Mouse (Mus musculus) lung, embryonic 14.5 days (tissue): ENCODE data around the gene Atn1. TPM values are rescaled to one million over a fixed set of nuclear protein-coding genes. Genes with fewer than 3 reads are reported as not detected.
A peak's percentile ranks its signal among the peaks of the same experiment; 100 is the strongest.

Source experiments
- ATAC-seq: fragments of 200-750 bp; cut with Nextera tagmentation; 2 replicates; pipeline ENCODE4 v1.8.0; 2017; ENCODE audit warnings: mild to moderate bottlenecking, moderate TSS enrichment, moderate library complexity; ENCODE audit not compliant: insufficient read depth
- DNase-seq: peaks from one replicate; pipeline ENCODE4 v3.0.0-alpha.2; 2015
- H3K27ac ChIP-seq: fragments of 300-500 bp; sonication (generic); 2 replicates; pipeline ENCODE4 v1.5.1; 2014; ENCODE audit warnings: low read depth, mild to moderate bottlenecking, moderate library complexity
- H3K27me3 ChIP-seq: fragments of 300-500 bp; sonication (generic); 2 replicates; pipeline ENCODE4 v1.6.1; 2014; ENCODE audit warnings: low read length, control low read depth; ENCODE audit not compliant: insufficient read depth
- H3K36me3 ChIP-seq: fragments of 300-500 bp; sonication (generic); 2 replicates; pipeline ENCODE4 v1.6.1; 2014; ENCODE audit warnings: control low read depth; ENCODE audit not compliant: insufficient read depth
- H3K4me1 ChIP-seq: fragments of 300-500 bp; sonication (generic); 2 replicates; pipeline ENCODE4 v1.6.1; 2014; ENCODE audit warnings: antibody characterized with exemption, control low read depth; ENCODE audit not compliant: insufficient read depth
- H3K4me2 ChIP-seq: fragments of 300-500 bp; sonication (generic); 2 replicates; pipeline ENCODE4 v1.6.1; 2014; ENCODE audit warnings: mild to moderate bottlenecking
- H3K4me3 ChIP-seq: fragments of 300-500 bp; sonication (generic); 2 replicates; pipeline ENCODE4 v1.5.1; 2014; ENCODE audit warnings: low read depth, low read length
- H3K9ac ChIP-seq: fragments of 300-500 bp; sonication (generic); 2 replicates; pipeline ENCODE4 v1.6.1; 2014
- H3K9me3 ChIP-seq: fragments of 300-500 bp; sonication (generic); 2 replicates; pipeline ENCODE4 v1.6.1; 2016; ENCODE audit warnings: low read depth, low read length, control low read depth
- CTCF ChIP-seq: IDR thresholded peaks from 2 replicates; pipeline ENCODE4 v1.5.1; 2016; ENCODE audit warnings: antibody characterized with exemption, low read depth
- WGBS: fragments of 180-500 bp; shearing (Covaris S2); extraction: QIAGEN DNeasy Blood & Tissue Kit; methylation state at CpG from one replicate; pipeline ENCODE4 v1.1.7; 2014; 5-methylcytosine and 5-hydroxymethylcytosine counted together
- polyA plus RNA-seq: library from polyadenylated mRNA; unstranded; fragments of >200 nt; fragmentation: Nextera tagmentation; extraction: Ambion mirVana; gene quantifications from 2 replicates; pipeline ENCODE4 v1.2.1, GENCODE M21; 2014

Gene Atn1
- polyA plus RNA-seq, 1 experiment from 2014 or later = 15.1 TPM

DNA sequence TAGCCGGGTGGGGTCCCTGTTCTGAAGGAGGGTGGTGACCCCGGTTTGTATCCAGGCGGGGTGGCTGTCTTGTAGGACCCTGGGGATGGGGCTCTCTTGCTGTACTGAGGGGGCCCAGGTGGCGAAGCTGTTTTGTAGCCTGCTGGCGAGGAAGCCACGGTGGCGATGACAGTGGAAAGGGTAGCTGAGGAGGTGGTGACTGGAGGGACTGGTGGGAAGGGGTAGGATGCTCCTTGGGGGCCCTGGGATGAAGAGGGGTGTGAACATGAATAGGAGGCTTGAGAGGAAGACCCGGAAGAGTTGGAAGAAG is 10.1 kb downstream of the Atn1 start:
- Histone ChIP-seq H3K9ac (peak overlapping the region; percentile 73), H3K9me3 (no peaks in the 10 kb centered on the region), H3K36me3 (peaks cover 69% of the 10 kb centered on the region), H3K4me3 (peak overlapping the region; percentile 44), H3K27me3 (no peaks in the 10 kb centered on the region), H3K4me1 (0 out of 2 replicates have a peak, but pooled peaks cover 11% of the 10 kb centered on the region), H3K4me2 (peak overlapping the region; percentile 97), H3K27ac (peak overlapping the region; percentile 88)
- no peak for DNase-seq
- TF ChIP-seq CTCF = no peak
- 19% methylated on average over 8 of the region's 8 CpGs for WGBS
- peak; percentile 3; the same call in 1 of the 2 replicates for ATAC-seq

DNA sequence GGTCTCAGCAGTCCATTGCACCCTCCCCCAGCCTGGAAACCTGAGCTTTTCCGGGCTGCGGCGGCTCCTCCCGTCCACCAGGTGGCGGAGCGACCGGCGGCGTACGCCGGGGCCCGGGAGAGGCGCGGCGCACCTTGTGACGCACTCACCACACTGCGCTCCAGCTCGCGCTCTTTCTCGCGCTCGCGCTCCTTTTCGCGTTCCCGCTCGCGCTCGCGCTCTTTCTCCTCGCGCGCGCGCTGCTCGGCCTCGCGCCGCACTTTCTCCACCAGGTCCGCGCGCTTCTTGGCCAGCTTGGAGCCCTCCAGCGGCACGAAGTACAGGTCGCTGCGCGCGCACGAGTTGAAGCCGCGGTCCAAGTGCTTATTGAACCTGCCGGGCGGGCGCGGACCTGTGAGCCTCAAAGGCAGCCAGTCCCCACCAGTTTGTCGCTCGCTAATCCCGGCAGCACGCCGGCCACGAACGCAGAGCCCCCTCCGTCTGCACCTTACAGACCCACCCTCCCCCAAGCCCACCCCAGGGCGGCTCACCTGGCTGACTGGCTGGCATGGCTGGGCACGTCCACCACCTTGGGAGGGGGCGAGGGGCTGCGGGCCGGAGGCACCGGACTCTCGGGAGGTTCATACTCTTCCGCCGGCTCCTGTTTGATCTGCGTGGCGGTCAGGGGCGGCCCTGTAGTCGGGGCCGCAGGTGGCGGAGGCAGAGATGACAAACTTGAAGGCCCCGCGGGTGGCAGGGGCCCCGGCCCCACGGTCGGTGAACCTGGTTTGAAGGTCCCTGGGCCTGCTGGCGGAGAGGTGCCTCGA is 10.6 kb downstream of the Atn1 start:
- Histone ChIP-seq H3K4me3 (peak overlapping the region; percentile 44), H3K27me3 (no peaks in the 10 kb centered on the region), H3K9me3 (no peaks in the 10 kb centered on the region), H3K9ac (peak overlapping the region; percentile 73), H3K4me1 (0 out of 2 replicates have a peak, but pooled peaks cover 11% of the 10 kb centered on the region), H3K27ac (peak overlapping the region; percentile 88), H3K36me3 (peaks cover 69% of the 10 kb centered on the region), H3K4me2 (peak overlapping the region; percentile 97)
- TF ChIP-seq CTCF = peak; percentile 75
- DNase-seq (peak; percentile 97), ATAC-seq (peak; percentile 72)
- WGBS = 2% methylated on average over 85 of the region's 85 CpGs

DNA sequence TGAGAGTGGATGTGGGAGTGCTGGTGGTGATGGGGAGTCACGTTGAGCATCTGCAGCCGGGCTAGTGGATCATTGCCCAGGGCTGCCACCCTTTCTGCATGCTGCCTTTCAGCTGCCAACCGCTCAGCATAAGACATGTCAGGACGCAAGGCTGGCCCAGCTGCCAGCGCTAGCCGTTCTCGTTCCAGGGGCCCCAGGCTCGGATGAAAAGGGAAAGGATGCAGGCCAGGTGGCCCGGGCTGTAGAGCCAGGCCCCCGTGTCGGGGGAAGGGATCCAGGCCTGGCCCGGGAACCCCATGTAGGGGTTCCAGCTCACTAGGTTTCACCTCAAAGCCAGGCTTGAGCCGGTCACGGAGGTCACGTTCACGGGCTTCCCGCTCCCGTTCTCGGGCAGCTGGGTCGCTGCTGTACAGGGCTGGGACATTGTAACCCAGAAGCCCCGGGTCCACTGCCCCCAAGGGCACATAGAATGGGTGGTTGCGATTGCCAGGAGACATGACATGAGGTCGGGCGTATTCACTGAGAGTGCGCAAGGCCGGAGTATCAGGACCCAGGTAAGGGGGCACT is 11.5 kb downstream of the Atn1 start:
- H3K36me3 ChIP-seq = peaks cover 67% of the 10 kb centered on the region
- H3K4me2 ChIP-seq = peak overlapping the region; percentile 97
- peaks cover 13% of the 10 kb centered on the region; the same call in 1 of the 2 replicates for H3K4me1 ChIP-seq
- no peak for DNase-seq
- H3K9me3 ChIP-seq = no peaks in the 10 kb centered on the region
- no peaks in the 10 kb centered on the region for H3K27me3 ChIP-seq
- peak overlapping the region; percentile 29; the same call in 1 of the 2 replicates for H3K9ac ChIP-seq
- H3K27ac ChIP-seq = peak overlapping the region; percentile 46; the same call in 1 of the 2 replicates
- ATAC-seq = no peak
- TF ChIP-seq CTCF = no peak
- peak overlapping the region; percentile 44 for H3K4me3 ChIP-seq
- 69% methylated on average over 26 of the region's 26 CpGs for WGBS

DNA sequence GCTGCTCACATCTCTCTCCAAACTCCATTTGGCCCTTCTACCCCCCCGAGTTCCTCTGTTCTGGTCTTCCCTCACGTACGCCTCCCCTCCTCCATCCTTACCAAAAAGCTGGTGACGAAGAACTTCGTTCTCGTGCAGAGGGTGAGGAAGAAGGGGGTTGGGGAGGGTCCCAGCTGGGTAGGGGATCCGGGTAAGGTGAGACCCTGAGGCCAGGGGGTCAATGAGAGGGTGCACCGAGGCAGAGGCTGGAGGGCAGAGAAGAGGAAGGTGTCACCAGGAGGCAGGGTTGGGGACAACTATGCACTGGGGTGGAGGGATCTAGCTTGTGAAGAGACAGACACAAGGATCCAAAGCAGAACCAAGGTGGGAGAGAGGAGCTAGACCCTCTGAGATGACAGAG is 12.7 kb downstream of the Atn1 start:
- Histone ChIP-seq H3K27ac (no peak overlapping the region), H3K4me3 (no peak overlapping the region), H3K27me3 (no peaks in the 10 kb centered on the region), H3K4me1 (peaks cover 18% of the 10 kb centered on the region; the same call in 1 of the 2 replicates), H3K4me2 (no peak overlapping the region), H3K36me3 (peaks cover 55% of the 10 kb centered on the region), H3K9ac (no peak overlapping the region), H3K9me3 (no peaks in the 10 kb centered on the region)
- TF ChIP-seq CTCF = no peak
- WGBS = 78% methylated on average over 8 of the region's 8 CpGs
- DNase-seq (no peak), ATAC-seq (no peak)

DNA sequence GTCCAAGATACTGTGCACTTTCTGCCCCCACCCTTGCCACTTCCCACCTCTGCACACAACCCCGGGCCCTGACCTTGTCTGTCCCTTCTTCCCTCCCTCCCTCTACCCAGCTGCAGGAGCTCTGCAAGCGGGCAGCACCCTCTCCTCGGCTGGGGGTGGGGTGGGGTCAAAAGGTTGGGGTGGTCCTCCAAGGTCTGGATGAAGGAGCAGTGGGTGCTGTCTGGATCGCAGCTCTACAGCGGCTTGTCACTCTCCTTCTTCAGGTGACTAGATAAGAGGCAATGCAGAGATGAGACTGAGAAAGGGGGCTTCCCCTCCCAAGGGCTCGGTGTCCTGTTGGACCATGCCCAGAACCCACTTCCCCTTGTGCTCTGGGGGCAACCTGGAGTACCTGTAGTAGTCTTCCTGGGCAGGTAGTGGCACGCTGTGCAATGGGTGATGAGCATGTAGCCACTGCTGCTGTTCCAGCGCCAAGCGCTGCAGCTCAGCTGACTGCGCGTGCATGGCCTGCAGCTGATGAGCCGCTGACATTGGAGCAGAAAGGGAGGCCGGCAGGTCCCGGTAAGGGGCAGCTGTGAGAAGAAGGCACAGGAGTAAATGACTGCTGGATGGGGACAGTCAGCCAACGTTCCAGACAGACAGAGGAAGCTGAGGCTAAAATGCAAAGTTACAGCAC is 13.3 kb downstream of the Atn1 start:
- H3K4me2 ChIP-seq = no peak overlapping the region
- TF ChIP-seq CTCF = no peak
- no peak overlapping the region for H3K27ac ChIP-seq
- no peaks in the 10 kb centered on the region for H3K27me3 ChIP-seq
- no peaks in the 10 kb centered on the region for H3K9me3 ChIP-seq
- no peak overlapping the region for H3K4me3 ChIP-seq
- peaks cover 49% of the 10 kb centered on the region for H3K36me3 ChIP-seq
- H3K9ac ChIP-seq = no peak overlapping the region
- H3K4me1 ChIP-seq = peaks cover 18% of the 10 kb centered on the region; the same call in 1 of the 2 replicates
- 87% methylated on average over 15 of the region's 15 CpGs for WGBS
- DNase-seq = no peak
- no peak for ATAC-seq

DNA sequence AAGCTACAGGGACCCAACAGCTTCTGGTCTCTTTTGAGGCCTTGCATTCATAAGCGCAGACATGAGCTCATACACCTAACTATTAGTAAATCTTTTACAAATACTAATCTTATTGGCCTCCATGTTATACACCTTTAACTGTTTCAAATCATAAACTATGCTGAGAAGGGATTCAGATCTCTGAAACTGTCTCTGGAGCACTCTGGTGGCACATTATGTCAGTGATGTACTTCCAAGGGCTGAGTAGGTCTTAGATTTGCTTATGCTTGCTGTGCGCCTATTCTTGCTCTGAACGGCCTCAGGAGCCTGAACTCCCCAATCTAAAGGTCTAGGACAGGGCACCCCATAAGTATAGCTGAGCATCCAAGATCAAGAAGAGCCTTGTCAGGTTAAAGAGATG is 14.5 kb downstream of the Atn1 start:
- no peaks in the 10 kb centered on the region for H3K9me3 ChIP-seq
- H3K36me3 ChIP-seq = peaks cover 37% of the 10 kb centered on the region
- 62% methylated on average over 3 of the region's 3 CpGs for WGBS
- H3K4me3 ChIP-seq = peak overlapping the region; percentile 67
- H3K9ac ChIP-seq = peak overlapping the region; percentile 6; the same call in 1 of the 2 replicates
- TF ChIP-seq CTCF = no peak
- H3K27me3 ChIP-seq = no peaks in the 10 kb centered on the region
- peak overlapping the region; percentile 100 for H3K27ac ChIP-seq
- ATAC-seq = no peak
- H3K4me1 ChIP-seq = peaks cover 18% of the 10 kb centered on the region; the same call in 1 of the 2 replicates
- no peak for DNase-seq
- H3K4me2 ChIP-seq = peak overlapping the region; percentile 87
